Mouse (Mus musculus): ENCODE results near the gene Cyp2d10.

- TF ChIP-seq TAL1 (IDR thresholded peaks at IDR 0.05; ENCODE audit: low read length) = no peak
- no peak for TF ChIP-seq GATA1 (IDR thresholded peaks at IDR 0.05; ENCODE audit: low read length)
Observed at GRCm38 (mm10) chr15:82368851-82369250, 38.1 kb downstream of the Cyp2d10 start.

Measured in erythroblast, embryonic 14.5 days (primary cell).